In the genomic region with DNA sequence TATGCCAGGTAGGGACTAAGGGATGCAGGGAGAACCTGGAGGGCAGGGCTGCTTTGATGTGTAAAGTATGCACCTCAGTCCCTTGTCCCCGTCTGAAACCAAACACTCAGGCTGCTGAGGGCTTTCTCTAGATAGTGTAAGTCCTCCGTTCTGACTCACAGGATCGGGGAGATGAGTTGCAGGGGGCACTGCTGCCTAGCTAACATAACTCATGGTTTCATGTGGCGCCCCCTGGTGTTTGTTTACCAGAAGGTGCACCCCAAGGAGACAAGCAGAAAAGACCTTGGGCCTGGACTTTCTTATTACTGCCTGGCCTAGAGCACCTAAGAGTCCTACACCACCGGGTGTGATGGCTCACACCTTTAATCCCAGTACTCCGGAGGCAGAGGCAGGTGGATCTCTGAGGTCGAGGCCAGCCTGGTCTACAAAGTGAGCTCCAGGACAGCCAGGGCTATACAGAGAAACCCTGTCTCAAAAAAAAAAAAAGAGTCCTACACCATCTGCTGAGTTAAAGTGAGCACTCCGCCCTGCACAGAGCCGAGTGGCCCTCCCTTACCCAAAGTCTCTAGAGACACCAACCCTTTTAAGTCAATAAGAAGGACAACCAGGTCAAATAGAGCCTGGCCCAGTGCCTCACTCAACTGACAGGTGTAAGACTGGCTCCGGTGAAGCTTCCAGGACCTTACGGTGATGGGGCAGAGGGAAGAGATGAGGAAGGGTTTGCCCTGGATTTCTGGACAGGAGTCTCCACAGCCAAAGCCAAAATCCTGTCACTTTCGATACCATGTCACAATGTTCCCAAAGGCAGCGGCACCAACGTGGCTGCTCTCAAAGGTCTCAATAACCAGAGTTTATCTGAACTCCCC, we compare ENCODE assay signal across 8 mouse cellular contexts. TPM values are rescaled to one million over a fixed set of nuclear protein-coding genes. Genes with fewer than 3 reads are reported as not detected.
A peak's percentile ranks its signal among the peaks of the same experiment; 100 is the strongest.
DNase-seq lines count a peak whose midpoint lies in the region; ATAC-seq and TF ChIP-seq lines count a peak whose summit lies in the region.

No protein-coding gene starts in this region.

- intact Hi-C loops in left cerebral cortex, postnatal 36 days (cut with DNase I), result loop anchor here (5.0 kb wide), 1 partner anchor 380 kb away; no protein-coding TSS in a partner anchor

- no peaks in the 10 kb centered on the region for H3K9me3 ChIP-seq in hindbrain, embryonic 11.5 days (ENCODE audit: control insufficient read depth, low read length)
- no peaks in the 10 kb centered on the region for H3K9me3 ChIP-seq in hindbrain, embryonic 16.5 days (ENCODE audit: control insufficient read depth, low read length)
- no peaks in the 10 kb centered on the region for H3K9me3 ChIP-seq in E14TG2a.4 (ENCODE audit: low read length)

- no peaks in the 10 kb centered on the region for H3K36me3 ChIP-seq in hindbrain, embryonic 11.5 days (ENCODE audit: control insufficient read depth, insufficient read depth, low read length)
- no peaks in the 10 kb centered on the region for H3K36me3 ChIP-seq in hindbrain, embryonic 16.5 days (ENCODE audit: control insufficient read depth, insufficient read depth, low read length)
- no peaks in the 10 kb centered on the region for H3K36me3 ChIP-seq in E14TG2a.4 (ENCODE audit: insufficient read depth, low read length)

- no peaks in the 10 kb centered on the region for H3K4me1 ChIP-seq in hindbrain, embryonic 11.5 days (replicated peaks; ENCODE audit: control insufficient read depth, insufficient read depth, low read length)
- peaks cover 6% of the 10 kb centered on the region for H3K4me1 ChIP-seq in hindbrain, embryonic 16.5 days (ENCODE audit: control insufficient read depth, insufficient read depth, low read depth, low read length)
- H3K4me1 ChIP-seq in E14TG2a.4 (replicated peaks; ENCODE audit: low read depth, low read length), result peaks cover 5% of the 10 kb centered on the region; the same call in 1 of the 2 replicates

- H3K4me2 ChIP-seq in hindbrain, embryonic 11.5 days (replicated peaks; ENCODE audit: low read depth, low read length), result no peak overlapping the region
- H3K4me2 ChIP-seq in hindbrain, embryonic 16.5 days (ENCODE audit: low read length), result no peak overlapping the region

- H3K27ac ChIP-seq in hindbrain, embryonic 11.5 days (ENCODE audit: low read depth, low read length), result no peak overlapping the region
- H3K27ac ChIP-seq in hindbrain, embryonic 16.5 days (ENCODE audit: low read depth, low read length), result no peak overlapping the region

- 59% methylated on average over 14 of the region's 14 CpGs for WGBS in hindbrain, embryonic 11.5 days
- WGBS in hindbrain, embryonic 16.5 days, result 52% methylated on average over 14 of the region's 14 CpGs

- no peaks in the 10 kb centered on the region for H3K27me3 ChIP-seq in hindbrain, embryonic 11.5 days (ENCODE audit: control insufficient read depth, insufficient read depth, low read length)
- no peaks in the 10 kb centered on the region for H3K27me3 ChIP-seq in hindbrain, embryonic 16.5 days (replicated peaks; ENCODE audit: control insufficient read depth, insufficient read depth, low read length)
- 0 out of 2 replicates have a peak, but pooled peaks cover 7% of the 10 kb centered on the region for H3K27me3 ChIP-seq in E14TG2a.4 (ENCODE audit: insufficient read depth, low read length)

- no peak overlapping the region for H3K9ac ChIP-seq in hindbrain, embryonic 11.5 days (ENCODE audit: low read depth, low read length)
- no peak overlapping the region for H3K9ac ChIP-seq in hindbrain, embryonic 16.5 days (ENCODE audit: low read depth, low read length)

- H3K4me3 ChIP-seq in hindbrain, embryonic 11.5 days (ENCODE audit: low read depth, low read length), result no peak overlapping the region
- no peak overlapping the region for H3K4me3 ChIP-seq in hindbrain, embryonic 16.5 days (ENCODE audit: low read length)
- no peak overlapping the region for H3K4me3 ChIP-seq in E14TG2a.4 (replicated peaks; ENCODE audit: low read length)

- DNase-seq in hindbrain, embryonic 11.5 days (ENCODE audit: low spot score), result peak; percentile 69
- peak; percentile 68 for DNase-seq in adrenal gland, postnatal 10 days
- peak; percentile 88 for DNase-seq in induced T-regulatory cell, adult 2 months (ENCODE audit: low read depth)
- peak; percentile 76 for DNase-seq in lung, postnatal 36 days
- peak; percentile 49 to 63 for DNase-seq in thymus, adult 18-20 months
- DNase-seq in left cerebral cortex, postnatal 36 days (ENCODE audit: low spot score in 2 of 2), result no peak

- ATAC-seq in hindbrain, embryonic 11.5 days (ENCODE audit: low FRiP score), result no peak
- no peak for ATAC-seq in hindbrain, embryonic 16.5 days

- peak; percentile 81 for TF ChIP-seq CTCF in E14TG2a.4 (conservative IDR thresholded peaks at IDR 0.05; ENCODE audit: low read length)

RNA-seq across cellular contexts. Expression of a gene that starts 0.6 kb away (rescaled TPM):
- not detected in 2 replicates for polyA plus RNA-seq in hindbrain, embryonic 11.5 days (2014; fragmentation: Nextera tagmentation; extraction: Ambion mirVana)
- not detected in 2 replicates for polyA plus RNA-seq in hindbrain, embryonic 16.5 days (2015; fragmentation: Nextera tagmentation; extraction: Ambion mirVana)
- 1 to 10 TPM; 1.2 to 2.1 TPM for total RNA-seq in adrenal gland, postnatal 10 days (2021)
- not detected for total RNA-seq in left cerebral cortex, postnatal 36 days (2021)

RNA-seq across cellular contexts. Expression of a gene that starts 13.1 kb away (rescaled TPM):
- polyA plus RNA-seq in hindbrain, embryonic 11.5 days (2014; fragmentation: Nextera tagmentation; extraction: Ambion mirVana), result 6.5 and 7.5 TPM in 2 replicates
- polyA plus RNA-seq in hindbrain, embryonic 16.5 days (2015; fragmentation: Nextera tagmentation; extraction: Ambion mirVana), result 6.1 and 8.1 TPM in 2 replicates
- 1 to 10 TPM; 4.7 to 6.7 TPM for total RNA-seq in adrenal gland, postnatal 10 days (2021)
- 10 to 100 TPM in 1 of 2 experiments, 1 to 10 TPM in 1; 8.2 to 10.4 TPM for total RNA-seq in left cerebral cortex, postnatal 36 days (2021)

RNA-seq across cellular contexts. Expression of a gene that starts 21.6 kb away (rescaled TPM):
- 395 and 419 TPM in 2 replicates for polyA plus RNA-seq in hindbrain, embryonic 11.5 days (2014; fragmentation: Nextera tagmentation; extraction: Ambion mirVana)
- 563 and 570 TPM in 2 replicates for polyA plus RNA-seq in hindbrain, embryonic 16.5 days (2015; fragmentation: Nextera tagmentation; extraction: Ambion mirVana)
- total RNA-seq in adrenal gland, postnatal 10 days (2021), result 100 to 1,000 TPM; 154 to 156 TPM
- 100 to 1,000 TPM; 450 to 542 TPM for total RNA-seq in left cerebral cortex, postnatal 36 days (2021)

RNA-seq across cellular contexts. Expression of a gene that starts 31.6 kb away (rescaled TPM):
- polyA plus RNA-seq in hindbrain, embryonic 11.5 days (2014; fragmentation: Nextera tagmentation; extraction: Ambion mirVana), result 108 and 114 TPM in 2 replicates
- polyA plus RNA-seq in hindbrain, embryonic 16.5 days (2015; fragmentation: Nextera tagmentation; extraction: Ambion mirVana), result 249 and 250 TPM in 2 replicates
- total RNA-seq in adrenal gland, postnatal 10 days (2021), result 10 to 100 TPM; 23.0 to 32.1 TPM
- total RNA-seq in left cerebral cortex, postnatal 36 days (2021), result 100 to 1,000 TPM; 103 to 124 TPM

RNA-seq across cellular contexts. Expression of a gene that starts 37.4 kb away (rescaled TPM):
- polyA plus RNA-seq in hindbrain, embryonic 11.5 days (2014; fragmentation: Nextera tagmentation; extraction: Ambion mirVana), result 71.2 and 75.2 TPM in 2 replicates
- 85.3 and 89.6 TPM in 2 replicates for polyA plus RNA-seq in hindbrain, embryonic 16.5 days (2015; fragmentation: Nextera tagmentation; extraction: Ambion mirVana)
- 10 to 100 TPM; 30.8 to 37.5 TPM for total RNA-seq in adrenal gland, postnatal 10 days (2021)
- 10 to 100 TPM; 60.9 to 64.1 TPM for total RNA-seq in left cerebral cortex, postnatal 36 days (2021)

Comparison
In these comparisons a context has a peak if more than half of its experiments do, and no peak if none do; other contexts are left out.
1. DNase-seq: peak in hindbrain, embryonic 11.5 days (single experiment), adrenal gland, postnatal 10 days (single experiment), induced T-regulatory cell, adult 2 months (single experiment), lung, postnatal 36 days (single experiment) and thymus, adult 18-20 months (2 of 2); none in left cerebral cortex, postnatal 36 days (0 of 2).